Mouse (Mus musculus) adrenal gland, postnatal 14 days (tissue): ENCODE results near the gene Cldn7. TPM values are rescaled to one million over a fixed set of nuclear protein-coding genes. Genes with fewer than 3 reads are reported as not detected.

Source experiments
- DNase-seq: peaks from one replicate; pipeline ENCODE4 v3.0.0; 2021; ENCODE audit warnings: mixed read lengths
- total RNA-seq: library from RNA; stranded (reverse); gene quantifications from 2 replicates; pipeline ENCODE4 v1.2.3, GENCODE M21; 2021

The Cldn7 gene
- total RNA-seq, 1 experiment from 2014 or later: 1.1 TPM

GRCm38 (mm10) chr11:69990850-69991691 lies 26.5 kb downstream of the Cldn7 start, which contains the start of gene Gabarap:
Gene Gabarap (plus strand): TSS chr11:69991143.
- DNase-seq: peak; percentile 99

- DNase-seq: no peak
Observed at GRCm38 (mm10) chr11:69991711-69992110, 27.1 kb downstream of the Cldn7 start.

- DNase-seq: no peak
Observed at GRCm38 (mm10) chr11:69992396-69992795, 27.8 kb downstream of the Cldn7 start.

GRCm38 (mm10) chr11:69992932-69993331 lies 28.4 kb downstream of the Cldn7 start:
- no peak for DNase-seq

GRCm38 (mm10) chr11:69994401-69995090 lies 30.0 kb downstream of the Cldn7 start:
- DNase-seq: no peak

GRCm38 (mm10) chr11:69995391-69995960 lies 30.9 kb downstream of the Cldn7 start, which contains the start of gene Phf23:
Gene Phf23 (plus strand): TSS chr11:69995777.
- DNase-seq: peak; percentile 99

GRCm38 (mm10) chr11:69996161-69997061 lies 31.8 kb downstream of the Cldn7 start:
- DNase-seq: peak; percentile 84

GRCm38 (mm10) chr11:69997070-69997509 lies 32.5 kb downstream of the Cldn7 start:
- DNase-seq: peak; percentile 96

- DNase-seq: peak; percentile 33
Observed at GRCm38 (mm10) chr11:69998567-69999491, 34.2 kb downstream of the Cldn7 start.

- no peak for DNase-seq
Observed at GRCm38 (mm10) chr11:69999666-70000065, 35.1 kb downstream of the Cldn7 start.

GRCm38 (mm10) chr11:70000396-70000898 lies 35.9 kb downstream of the Cldn7 start, which contains the start of gene Dvl2:
Gene Dvl2 (plus strand): TSS chr11:70000595.
- DNase-seq: peak; percentile 96

GRCm38 (mm10) chr11:70001159-70001558 lies 36.6 kb downstream of the Cldn7 start:
- peak; percentile 4 for DNase-seq

GRCm38 (mm10) chr11:70001865-70002264 lies 37.3 kb downstream of the Cldn7 start:
- DNase-seq: peak; percentile 76

GRCm38 (mm10) chr11:70002471-70002870 lies 37.9 kb downstream of the Cldn7 start:
- DNase-seq: no peak

- peak; percentile 42 for DNase-seq
Observed at GRCm38 (mm10) chr11:70005521-70005920, 40.9 kb downstream of the Cldn7 start.

- no peak for DNase-seq
Observed at GRCm38 (mm10) chr11:70010033-70010432, 45.5 kb downstream of the Cldn7 start.

GRCm38 (mm10) chr11:70010548-70010947 lies 46.0 kb downstream of the Cldn7 start:
- no peak for DNase-seq

- DNase-seq: no peak
Observed at GRCm38 (mm10) chr11:70010961-70011360, 46.4 kb downstream of the Cldn7 start.

GRCm38 (mm10) chr11:70012931-70013330 lies 48.4 kb downstream of the Cldn7 start:
- no peak for DNase-seq

GRCm38 (mm10) chr11:70013408-70013807 lies 48.8 kb downstream of the Cldn7 start:
- peak; percentile 47 for DNase-seq
